Mouse (Mus musculus): ENCODE data around the gene Klhl8. TPM values are rescaled to one million over a fixed set of nuclear protein-coding genes. Genes with fewer than 3 reads are reported as not detected.

Gene Klhl8
- polyA plus RNA-seq, 1 experiment from 2014 or later, result 11.7 TPM

DNA sequence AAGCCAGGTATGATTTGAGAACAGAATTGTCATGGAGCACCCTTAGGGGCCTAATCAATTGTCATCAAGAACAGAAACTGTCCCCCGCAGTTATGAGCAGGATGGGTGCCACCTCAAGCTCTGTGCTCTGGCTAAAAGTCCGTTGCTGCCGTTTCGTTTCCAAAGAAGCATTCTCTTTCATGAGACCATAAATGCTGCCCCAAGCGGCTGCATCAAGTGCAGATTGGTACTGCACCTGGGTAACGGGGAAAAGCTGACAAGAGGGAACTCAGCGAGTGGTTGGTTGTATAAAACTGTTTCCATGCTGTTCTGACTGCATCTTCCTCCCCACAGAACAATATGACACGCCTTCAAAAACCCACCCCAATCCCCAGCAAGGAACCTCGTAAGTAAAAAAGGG, 92.5 kb downstream of the Klhl8 start:
- Histone ChIP-seq H3K27ac (no peak overlapping the region), H3K4me1 (peaks cover 29% of the 10 kb centered on the region), H3K36me3 (0 out of 2 replicates have a peak, but pooled peaks cover 4% of the 10 kb centered on the region), H3K4me3 (replicated peaks) (no peak overlapping the region), H3K27me3 (no peaks in the 10 kb centered on the region), H3K9ac (no peak overlapping the region), H3K4me2 (no peak overlapping the region), H3K9me3 (replicated peaks) (no peaks in the 10 kb centered on the region)
- no peak for ATAC-seq (replicated peaks; ENCODE audit: low FRiP score)
- 85% methylated on average over 9 of the region's 9 CpGs for WGBS

DNA sequence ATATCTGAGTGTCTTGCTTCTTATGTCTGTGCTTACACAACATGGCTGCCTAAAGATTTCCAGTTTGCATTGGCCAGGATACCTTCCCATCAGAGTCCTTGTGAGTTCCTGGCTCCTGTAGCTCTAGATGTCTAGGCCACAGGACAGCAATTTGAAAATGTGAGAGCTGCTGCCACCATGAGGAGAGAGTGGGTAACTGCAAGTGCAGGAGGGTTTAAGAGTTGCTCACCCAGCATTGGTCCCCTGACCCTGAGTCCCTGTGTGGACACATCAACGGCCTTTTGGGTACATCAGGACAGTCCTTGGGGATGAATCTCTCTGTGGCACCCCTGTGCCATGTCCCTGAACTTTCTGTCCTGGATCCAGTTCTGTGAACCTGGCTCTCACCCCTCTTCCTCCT, 93.3 kb downstream of the Klhl8 start:
- Histone ChIP-seq H3K36me3 (0 out of 2 replicates have a peak, but pooled peaks cover 4% of the 10 kb centered on the region), H3K9ac (no peak overlapping the region), H3K27me3 (no peaks in the 10 kb centered on the region), H3K4me2 (no peak overlapping the region), H3K4me3 (replicated peaks) (no peak overlapping the region), H3K27ac (no peak overlapping the region), H3K4me1 (peaks cover 29% of the 10 kb centered on the region), H3K9me3 (replicated peaks) (no peaks in the 10 kb centered on the region)
- 24% methylated on average over 1 of the region's 1 CpGs for WGBS
- no peak; the same call in 1 of the 2 replicates for ATAC-seq (replicated peaks; ENCODE audit: low FRiP score)

DNA sequence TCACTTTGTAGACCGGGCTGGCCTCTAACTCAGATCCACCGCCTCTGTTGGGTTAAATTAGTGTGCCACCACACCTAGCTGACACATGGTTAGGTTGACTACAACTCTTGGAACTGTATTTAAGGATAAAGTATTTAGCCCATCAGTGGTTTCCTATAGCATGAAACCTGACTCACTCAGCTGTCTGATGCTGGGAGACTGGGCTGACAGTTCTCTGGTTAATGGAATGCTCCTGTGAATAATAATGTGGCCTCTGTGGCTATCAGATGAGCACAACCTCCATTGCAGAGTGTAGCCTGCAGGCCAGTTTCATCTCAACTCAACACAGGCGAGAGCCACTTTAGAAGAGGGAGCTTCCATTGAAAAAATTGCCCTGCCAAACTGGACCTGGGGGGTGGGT, 94.3 kb downstream of the Klhl8 start:
- H3K27me3 ChIP-seq, result no peaks in the 10 kb centered on the region
- no peak overlapping the region for H3K9ac ChIP-seq
- 89% methylated on average over 3 of the region's 3 CpGs for WGBS
- no peak for ATAC-seq (replicated peaks; ENCODE audit: low FRiP score)
- H3K4me3 ChIP-seq (replicated peaks), result no peak overlapping the region
- H3K27ac ChIP-seq, result no peak overlapping the region
- H3K9me3 ChIP-seq (replicated peaks), result no peaks in the 10 kb centered on the region
- H3K4me1 ChIP-seq, result peaks cover 24% of the 10 kb centered on the region
- no peak overlapping the region for H3K4me2 ChIP-seq
- H3K36me3 ChIP-seq, result 0 out of 2 replicates have a peak, but pooled peaks cover 4% of the 10 kb centered on the region

DNA sequence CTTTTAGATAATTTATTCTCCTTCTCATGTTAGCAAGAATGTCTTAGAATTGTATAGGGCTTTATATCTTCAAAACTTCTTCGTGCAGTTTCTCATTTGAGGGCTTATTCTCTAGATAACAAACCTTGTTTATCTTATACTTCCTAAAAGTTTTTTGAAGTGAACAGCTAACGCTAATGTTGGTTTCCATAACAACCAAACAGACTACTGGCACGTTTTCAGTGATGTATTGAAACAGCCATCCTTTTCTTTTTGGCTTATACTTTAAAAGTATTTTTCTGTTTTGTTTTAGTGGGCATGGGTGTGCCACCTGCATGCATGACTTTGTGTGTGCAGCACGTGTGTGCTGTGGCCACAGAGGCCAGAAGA, 95.8 kb downstream of the Klhl8 start:
- Histone ChIP-seq H3K4me1 (peaks cover 15% of the 10 kb centered on the region), H3K4me2 (no peak overlapping the region), H3K4me3 (replicated peaks) (no peak overlapping the region), H3K9me3 (replicated peaks) (no peaks in the 10 kb centered on the region), H3K36me3 (0 out of 2 replicates have a peak, but pooled peaks cover 4% of the 10 kb centered on the region), H3K27me3 (no peaks in the 10 kb centered on the region), H3K27ac (peak overlapping the region; percentile 15; the same call in 1 of the 2 replicates), H3K9ac (no peak overlapping the region)
- WGBS, result 56% methylated on average over 4 of the region's 4 CpGs
- no peak for ATAC-seq (replicated peaks; ENCODE audit: low FRiP score)

DNA sequence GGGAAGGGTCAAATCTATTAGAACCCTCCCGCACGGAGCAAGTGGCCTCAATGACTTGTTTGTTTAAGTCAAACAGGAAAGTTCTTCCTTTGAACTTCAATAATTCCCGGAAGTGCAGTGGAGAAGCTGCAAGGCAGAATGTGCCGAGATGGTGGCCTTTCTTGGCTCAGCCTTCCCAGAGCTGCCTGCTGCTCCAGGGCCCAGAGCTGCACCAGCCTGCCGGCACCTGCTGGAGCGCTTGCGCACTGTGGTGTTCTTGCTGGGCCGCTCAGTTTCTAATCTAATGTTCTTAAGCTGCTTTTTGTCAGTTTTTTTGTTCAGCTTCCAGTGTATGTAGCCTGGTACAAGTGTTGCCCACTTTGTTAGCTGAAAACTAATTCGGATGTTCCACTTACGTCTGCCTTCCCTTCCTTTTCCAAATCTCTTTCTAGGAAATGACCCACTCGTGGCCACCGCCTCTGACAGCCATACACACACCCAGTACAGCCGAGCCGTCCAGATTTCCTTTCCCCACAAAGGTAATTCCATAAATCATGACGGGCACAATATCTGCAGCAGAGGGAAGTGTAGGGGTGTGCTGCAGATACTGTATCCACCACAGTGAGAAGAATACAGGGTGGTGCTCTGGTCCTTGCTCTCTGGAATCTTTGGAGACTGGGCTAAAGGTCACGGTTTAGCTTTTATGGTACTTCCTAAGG, 96.4 kb downstream of the Klhl8 start:
- Histone ChIP-seq H3K4me2 (no peak overlapping the region), H3K4me3 (replicated peaks) (no peak overlapping the region), H3K27me3 (no peaks in the 10 kb centered on the region), H3K27ac (peak overlapping the region; percentile 15), H3K9me3 (replicated peaks) (no peaks in the 10 kb centered on the region), H3K36me3 (0 out of 2 replicates have a peak, but pooled peaks cover 4% of the 10 kb centered on the region), H3K9ac (no peak overlapping the region), H3K4me1 (peaks cover 13% of the 10 kb centered on the region)
- ATAC-seq (replicated peaks; ENCODE audit: low FRiP score), result 0 out of 2 replicates have a peak, but pooled peaks have one; percentile 37
- 42% methylated on average over 16 of the region's 16 CpGs for WGBS

DNA sequence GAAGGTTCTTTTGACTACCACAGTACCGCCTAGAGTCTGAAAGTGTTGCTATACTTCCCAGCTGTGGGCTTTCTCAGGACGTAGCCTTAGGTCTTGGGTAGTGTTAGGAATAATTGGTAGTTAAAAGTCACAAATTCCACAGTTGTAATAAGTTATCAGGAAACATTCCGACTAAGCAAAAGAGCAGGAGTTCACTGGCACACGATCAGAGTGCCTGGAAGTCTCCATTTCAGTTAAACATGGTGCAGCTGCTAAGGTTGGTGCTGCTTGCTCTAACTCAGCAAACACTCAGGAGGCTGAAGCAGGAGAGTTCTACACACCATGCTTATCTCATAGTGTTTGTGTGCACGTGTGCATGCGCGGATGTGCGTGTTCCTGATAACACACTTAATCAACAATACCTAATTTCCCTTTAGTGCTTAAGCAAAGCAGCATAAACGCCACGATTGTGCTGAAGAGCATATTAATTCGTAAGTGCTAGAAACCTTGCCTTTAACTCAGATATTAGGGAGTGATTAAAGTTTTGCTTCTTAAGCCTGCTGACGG, 97.0 kb downstream of the Klhl8 start:
- WGBS, result 74% methylated on average over 12 of the region's 12 CpGs
- H3K27ac ChIP-seq, result peak overlapping the region; percentile 15; the same call in 1 of the 2 replicates

DNA sequence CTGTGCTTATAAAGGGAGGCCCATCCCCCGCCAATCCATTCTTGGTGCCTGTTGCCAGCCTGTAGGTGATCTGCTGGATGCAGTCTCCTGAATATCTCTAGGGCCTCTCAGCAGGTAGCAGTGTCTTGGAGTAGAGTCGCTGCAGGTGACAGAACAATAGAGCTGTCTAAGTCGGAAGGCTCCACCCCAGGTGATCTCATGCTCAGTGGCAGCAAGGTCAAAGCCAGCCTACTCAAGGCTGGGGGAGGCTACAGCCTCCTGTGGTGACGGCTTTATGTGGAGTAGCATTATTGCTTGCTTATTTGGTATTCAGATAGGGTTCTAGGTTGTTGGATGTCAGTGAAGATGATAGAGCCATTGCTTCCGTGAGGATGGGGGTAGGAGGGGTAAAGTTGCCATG, 97.8 kb downstream of the Klhl8 start:
- Histone ChIP-seq H3K27ac (no peak overlapping the region), H3K36me3 (0 out of 2 replicates have a peak, but pooled peaks cover 4% of the 10 kb centered on the region), H3K4me2 (no peak overlapping the region), H3K4me1 (peaks cover 13% of the 10 kb centered on the region), H3K4me3 (replicated peaks) (no peak overlapping the region), H3K9me3 (replicated peaks) (no peaks in the 10 kb centered on the region), H3K27me3 (no peaks in the 10 kb centered on the region), H3K9ac (no peak overlapping the region)
- WGBS, result 83% methylated on average over 5 of the region's 5 CpGs
- ATAC-seq (replicated peaks; ENCODE audit: low FRiP score), result no peak

More for the DNA sequence above, 97.0 kb downstream of the Klhl8 start:
- Histone ChIP-seq H3K9ac (no peak overlapping the region), H3K9me3 (replicated peaks) (no peaks in the 10 kb centered on the region), H3K4me1 (peaks cover 13% of the 10 kb centered on the region), H3K4me3 (replicated peaks) (no peak overlapping the region), H3K27me3 (no peaks in the 10 kb centered on the region), H3K36me3 (0 out of 2 replicates have a peak, but pooled peaks cover 4% of the 10 kb centered on the region), H3K4me2 (no peak overlapping the region)
- no peak for ATAC-seq (replicated peaks; ENCODE audit: low FRiP score)

Other genes with a start within 250 kb of the Klhl8 start
- gene Aff1, start 218.9 kb downstream of the Klhl8 start, polyA plus RNA-seq (2015; fragmentation: Nextera tagmentation; extraction: Ambion mirVana), result 12.2 and 12.3 TPM in 2 replicates
- 0.27 and 0.49 TPM in 2 replicates for gene Hsd17b13, start 66.2 kb upstream of the Klhl8 start, polyA plus RNA-seq (2015; fragmentation: Nextera tagmentation; extraction: Ambion mirVana)
- gene Hsd17b11, start 110.7 kb upstream of the Klhl8 start, polyA plus RNA-seq (2015; fragmentation: Nextera tagmentation; extraction: Ambion mirVana), result 7.3 and 8.0 TPM in 2 replicates
- 59.9 and 64.1 TPM in 2 replicates for gene Nudt9, start 135.0 kb upstream of the Klhl8 start, polyA plus RNA-seq (2015; fragmentation: Nextera tagmentation; extraction: Ambion mirVana)
- gene Gm17660, start 166.3 kb upstream of the Klhl8 start, polyA plus RNA-seq (2015; fragmentation: Nextera tagmentation; extraction: Ambion mirVana), result 0.38 TPM in 1 of 2 replicates, not detected in the other
- 47.6 and 68.2 TPM in 2 replicates for gene Sparcl1, start 202.5 kb upstream of the Klhl8 start, polyA plus RNA-seq (2015; fragmentation: Nextera tagmentation; extraction: Ambion mirVana)